Mouse (Mus musculus) spleen, adult 2 months (tissue): ENCODE measurements around the gene Dnajc1. TPM values are rescaled to one million over a fixed set of nuclear protein-coding genes. Genes with fewer than 3 reads are reported as not detected.

Source experiments
- DNase-seq, 2 experiments: peaks; one replicate each; pipeline versions ENCODE4 v3.0.0 to v3.0.0-alpha.2; 2012 to 2021; ENCODE audit warnings: low spot score in 2 of 2, low read depth in 1 of 2
- H3K27ac ChIP-seq: fragments of 200-500 bp; 2 replicates; pipeline ENCODE4 v1.5.1; 2012; ENCODE audit warnings: low read length, inconsistent platforms; ENCODE audit not compliant: insufficient read depth
- H3K27me3 ChIP-seq: fragments of 200-500 bp; 2 replicates; pipeline ENCODE4 v1.6.1; 2012; ENCODE audit warnings: mild to moderate bottlenecking, moderate library complexity, low read length, inconsistent platforms; ENCODE audit not compliant: control insufficient read depth, insufficient read depth
- H3K36me3 ChIP-seq: fragments of 200-500 bp; 2 replicates; pipeline ENCODE4 v1.6.1; 2012; ENCODE audit warnings: mild to moderate bottlenecking, low read length, inconsistent platforms; ENCODE audit not compliant: control insufficient read depth, insufficient read depth
- H3K4me1 ChIP-seq: fragments of 200-500 bp; 2 replicates; pipeline ENCODE4 v1.6.1; 2011; ENCODE audit warnings: inconsistent platforms; ENCODE audit not compliant: control insufficient read depth, insufficient read depth, insufficient read length
- H3K4me3 ChIP-seq: fragments of 200-500 bp; 2 replicates; pipeline ENCODE4 v1.5.1; 2011; ENCODE audit warnings: mild to moderate bottlenecking, inconsistent platforms; ENCODE audit not compliant: insufficient read depth, insufficient read length; ENCODE audit errors: extremely low read depth
- CTCF ChIP-seq: fragments of 200-500 bp; IDR thresholded peaks from 2 replicates; pipeline ENCODE4 v1.5.1; 2011; ENCODE audit warnings: mild to moderate bottlenecking, inconsistent platforms; ENCODE audit not compliant: insufficient read depth, insufficient read length, insufficient replicate concordance; ENCODE audit errors: extremely low read depth
- POLR2A ChIP-seq: fragments of 200-500 bp; IDR thresholded peaks from 2 replicates; pipeline ENCODE4 v1.6.1; 2011; ENCODE audit warnings: low read depth, low read length, inconsistent platforms
- WGBS: fragments of 180-500 bp; shearing (Covaris S2); methylation state at CpG from one replicate; pipeline ENCODE4 v1.1.7; 2018; 5-methylcytosine and 5-hydroxymethylcytosine counted together
- polyA plus RNA-seq: library from polyadenylated mRNA; depleted of rRNA; stranded (reverse); fragments of >200 nt; gene quantifications from 2 replicates; pipeline ENCODE4 v1.2.3, GENCODE M21; 2012

Gene Dnajc1
- polyA plus RNA-seq, 1 experiment = 10.1 TPM

DNA sequence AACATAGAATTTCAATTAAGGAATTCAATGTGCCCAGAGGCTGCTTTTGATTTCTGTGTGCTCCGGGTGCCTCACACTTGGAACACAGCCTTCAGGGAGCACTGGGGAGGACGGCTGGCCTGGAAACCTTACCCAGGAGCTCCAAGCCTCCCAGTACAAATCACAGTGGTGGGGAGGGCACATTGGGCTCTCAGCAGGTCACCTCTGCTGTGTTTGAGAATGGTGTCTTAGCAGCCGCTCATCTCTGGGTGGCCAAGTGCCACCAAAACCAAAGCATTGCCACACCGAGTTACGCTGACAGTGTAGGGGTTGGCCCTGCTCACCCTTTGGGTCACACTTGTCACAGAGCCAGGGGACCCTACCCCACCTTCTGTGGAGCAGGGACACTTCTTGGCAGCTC lies 174.1 kb downstream of the Dnajc1 start:
- Histone ChIP-seq H3K36me3 (peaks cover 23% of the 10 kb centered on the region), H3K27ac (no peak overlapping the region)
- WGBS = 94% methylated on average over 5 of the region's 5 CpGs

DNA sequence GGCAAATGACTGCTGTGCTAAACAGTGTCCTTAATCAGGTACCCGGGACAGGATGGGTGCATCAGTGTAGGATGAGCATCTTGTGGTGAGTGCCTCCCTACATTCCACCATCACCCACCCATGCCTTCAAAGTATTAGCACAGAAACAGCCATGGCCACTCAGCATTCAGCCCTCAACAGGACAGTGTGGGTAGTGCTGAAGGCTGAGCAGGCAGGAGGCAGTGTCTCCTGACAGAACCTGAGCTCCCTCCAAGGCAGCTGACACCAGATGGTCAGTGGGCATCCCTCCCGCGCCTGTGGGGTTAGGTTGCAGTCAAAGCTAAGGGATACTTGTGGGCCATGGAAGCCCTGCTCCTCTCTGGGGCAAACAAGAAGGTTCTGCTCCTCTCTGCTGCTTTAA lies 174.8 kb downstream of the Dnajc1 start:
- H3K36me3 ChIP-seq = peaks cover 27% of the 10 kb centered on the region
- 88% methylated on average over 3 of the region's 3 CpGs for WGBS
- no peak overlapping the region for H3K4me3 ChIP-seq
- TF ChIP-seq CTCF = no peak
- H3K27me3 ChIP-seq = no peaks in the 10 kb centered on the region
- H3K4me1 ChIP-seq = no peaks in the 10 kb centered on the region
- no peak for DNase-seq
- no peak overlapping the region for H3K27ac ChIP-seq

More for the DNA sequence above, 174.1 kb downstream of the Dnajc1 start:
- Histone ChIP-seq H3K27me3 (no peaks in the 10 kb centered on the region), H3K4me1 (no peaks in the 10 kb centered on the region), H3K4me3 (no peak overlapping the region)
- no peak for DNase-seq
- TF ChIP-seq POLR2A = no peak
- no peak for TF ChIP-seq CTCF

DNA sequence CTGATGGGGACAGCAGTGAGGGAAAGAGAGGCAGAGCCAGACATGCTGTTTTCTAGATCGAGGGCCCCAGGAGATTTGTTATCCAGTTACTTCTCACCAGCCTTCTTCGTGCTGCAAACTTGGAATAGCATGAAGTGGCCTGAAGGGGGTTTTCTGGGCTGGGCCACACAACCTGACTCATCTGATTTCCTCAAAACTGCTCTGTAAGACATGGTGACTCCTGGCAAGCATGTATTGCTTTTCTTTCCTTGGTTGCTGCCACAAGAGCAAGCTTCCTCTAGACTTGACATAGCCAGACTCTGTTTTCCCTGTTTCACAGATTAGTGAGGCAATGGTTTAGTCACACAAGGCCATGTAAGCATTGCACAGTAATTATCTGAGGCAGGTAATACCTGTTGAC lies 178.6 kb downstream of the Dnajc1 start:
- TF ChIP-seq POLR2A (no peak), CTCF (no peak)
- Histone ChIP-seq H3K27me3 (no peaks in the 10 kb centered on the region), H3K27ac (no peak overlapping the region), H3K4me1 (no peaks in the 10 kb centered on the region), H3K4me3 (no peak overlapping the region), H3K36me3 (peaks cover 43% of the 10 kb centered on the region)
- no peak for DNase-seq
- 82% methylated on average over 2 of the region's 2 CpGs for WGBS

DNA sequence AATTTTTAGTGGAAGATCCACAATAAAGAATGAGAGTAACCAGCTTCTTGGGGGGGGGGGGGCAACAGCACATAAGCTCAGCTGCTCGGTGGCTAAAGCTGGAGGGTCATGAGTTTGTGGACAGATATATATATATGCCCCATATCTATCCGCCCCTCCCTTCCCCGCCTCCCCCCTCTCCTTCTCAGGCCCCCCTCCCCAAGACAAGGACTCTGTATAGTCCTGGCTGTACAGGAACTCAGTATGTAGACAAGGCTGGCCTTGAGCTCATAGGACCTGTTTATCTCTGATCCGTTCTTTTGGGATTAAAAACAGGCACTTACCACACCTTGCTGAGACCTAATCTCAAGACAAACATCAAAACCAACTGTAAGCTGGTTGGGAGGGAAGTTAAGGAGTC lies 182.7 kb downstream of the Dnajc1 start:
- Histone ChIP-seq H3K36me3 (peaks cover 45% of the 10 kb centered on the region), H3K4me3 (no peak overlapping the region), H3K4me1 (no peaks in the 10 kb centered on the region), H3K27ac (no peak overlapping the region), H3K27me3 (no peaks in the 10 kb centered on the region)
- DNase-seq = no peak
- TF ChIP-seq CTCF (no peak), POLR2A (no peak)
- WGBS = 91% methylated on average over 4 of the region's 4 CpGs

DNA sequence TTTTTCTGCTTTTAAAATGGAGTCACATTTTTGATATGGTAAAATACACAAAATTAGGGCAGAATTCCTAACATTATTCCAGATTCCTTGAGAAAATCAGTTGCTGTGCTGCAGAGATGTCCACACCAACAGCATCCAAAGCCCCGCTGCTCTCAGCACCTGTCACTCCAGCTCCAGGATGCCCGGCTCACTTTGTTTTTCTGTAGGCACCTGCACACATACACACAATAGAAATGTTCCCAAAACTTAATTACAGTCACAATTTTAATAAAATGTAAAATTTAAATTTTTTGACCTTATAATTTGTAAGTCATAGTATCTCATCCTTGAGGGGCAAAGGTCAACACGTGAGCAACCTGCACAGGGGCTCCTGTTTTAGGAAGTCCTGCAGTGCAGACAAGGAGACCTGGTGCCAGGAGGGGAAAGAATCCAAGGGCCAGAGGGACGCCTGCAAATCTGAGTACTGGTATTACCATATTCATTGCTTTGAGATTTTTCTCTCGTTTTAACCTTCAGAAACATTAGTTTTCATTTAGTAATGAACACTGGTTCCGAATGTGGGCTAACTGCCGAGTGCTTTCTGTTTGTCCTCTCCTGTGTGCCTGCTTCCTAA lies 183.3 kb downstream of the Dnajc1 start:
- no peak for TF ChIP-seq CTCF
- no peak for TF ChIP-seq POLR2A
- H3K27me3 ChIP-seq = no peaks in the 10 kb centered on the region
- H3K36me3 ChIP-seq = peaks cover 43% of the 10 kb centered on the region
- no peaks in the 10 kb centered on the region for H3K4me1 ChIP-seq
- H3K27ac ChIP-seq = no peak overlapping the region
- 96% methylated on average over 7 of the region's 7 CpGs for WGBS
- no peak overlapping the region for H3K4me3 ChIP-seq
- DNase-seq = no peak

DNA sequence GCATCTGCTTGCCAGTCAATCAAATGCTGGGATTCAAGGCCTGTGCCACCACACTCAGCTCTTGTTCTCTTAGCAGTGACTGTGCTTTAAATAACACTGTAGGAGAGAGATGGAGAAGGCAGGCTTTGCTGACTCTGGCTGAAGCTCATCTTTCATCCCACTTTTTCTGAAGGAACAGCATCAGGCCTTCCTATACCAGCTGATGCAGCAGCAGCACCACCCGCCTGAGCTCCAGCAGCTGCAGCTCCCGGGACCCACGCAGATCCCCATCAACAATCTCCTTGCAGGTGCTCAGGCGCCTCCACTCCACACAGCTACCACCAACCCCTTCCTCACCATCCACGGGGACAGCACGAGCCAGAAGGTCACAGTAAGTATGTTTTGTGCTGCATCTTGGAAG lies 184.1 kb downstream of the Dnajc1 start:
- DNase-seq = no peak
- Histone ChIP-seq H3K36me3 (peaks cover 43% of the 10 kb centered on the region), H3K4me1 (no peaks in the 10 kb centered on the region), H3K27me3 (no peaks in the 10 kb centered on the region), H3K27ac (no peak overlapping the region), H3K4me3 (no peak overlapping the region)
- 94% methylated on average over 6 of the region's 6 CpGs for WGBS
- TF ChIP-seq POLR2A (no peak), CTCF (no peak)

DNA sequence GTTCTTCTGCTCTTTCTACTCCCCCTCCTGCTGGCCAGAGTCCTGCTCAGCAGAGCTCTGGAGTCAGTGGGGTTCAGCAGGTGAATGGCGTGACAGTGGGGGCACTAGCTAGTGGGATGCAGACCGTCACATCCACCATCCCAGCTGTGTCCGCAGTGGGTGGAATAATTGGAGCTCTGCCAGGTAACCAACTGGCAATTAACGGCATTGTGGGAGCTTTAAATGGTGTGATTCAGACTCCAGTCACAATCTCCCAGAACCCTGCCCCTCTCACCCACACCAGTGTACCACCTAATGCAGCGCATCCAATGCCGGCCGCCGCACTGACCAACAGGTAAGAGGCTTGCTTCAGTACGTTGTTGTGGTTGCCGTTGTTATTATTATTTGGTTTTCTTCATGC lies 185.8 kb downstream of the Dnajc1 start:
- Histone ChIP-seq H3K4me1 (no peaks in the 10 kb centered on the region), H3K27ac (no peak overlapping the region), H3K4me3 (no peak overlapping the region), H3K36me3 (peaks cover 41% of the 10 kb centered on the region), H3K27me3 (no peaks in the 10 kb centered on the region)
- no peak for TF ChIP-seq CTCF
- no peak for TF ChIP-seq POLR2A
- no peak for DNase-seq
- 95% methylated on average over 10 of the region's 10 CpGs for WGBS
